Mouse (Mus musculus) limb, embryonic 12.5 days (tissue): Measurements from ENCODE around the gene Ankrd17. TPM values are rescaled to one million over a fixed set of nuclear protein-coding genes. Genes with fewer than 3 reads are reported as not detected.
A peak's percentile ranks its signal among the peaks of the same experiment; 100 is the strongest.

Source experiments
- ATAC-seq: fragments of 200-750 bp; cut with Nextera tagmentation; 2 replicates; pipeline ENCODE4 v1.8.0; 2017; ENCODE audit warnings: low read depth, moderate TSS enrichment; ENCODE audit not compliant: insufficient number of reproducible peaks, insufficient read depth, low FRiP score, low TSS enrichment
- H3K27ac ChIP-seq: fragments of 300-500 bp; sonication (generic); 2 replicates; pipeline ENCODE4 v1.5.1; 2016; ENCODE audit warnings: mild to moderate bottlenecking, moderate library complexity
- H3K27me3 ChIP-seq: fragments of 300-500 bp; sonication (generic); 2 replicates; pipeline ENCODE4 v1.6.1; 2016; ENCODE audit warnings: mild to moderate bottlenecking, moderate library complexity
- H3K36me3 ChIP-seq: fragments of 300-500 bp; sonication (generic); 2 replicates; pipeline ENCODE4 v1.6.1; 2016; ENCODE audit warnings: mild to moderate bottlenecking, moderate library complexity
- H3K4me1 ChIP-seq: fragments of 300-500 bp; sonication (generic); replicated peaks from 2 replicates; pipeline ENCODE4 v1.6.1; 2016
- H3K4me2 ChIP-seq: fragments of 300-500 bp; sonication (generic); 2 replicates; pipeline ENCODE4 v1.6.1; 2016; ENCODE audit warnings: mild to moderate bottlenecking, moderate library complexity
- H3K4me3 ChIP-seq: fragments of 300-500 bp; sonication (generic); replicated peaks from 2 replicates; pipeline ENCODE4 v1.5.1; 2016; ENCODE audit warnings: mild to moderate bottlenecking
- H3K9ac ChIP-seq: fragments of 300-500 bp; sonication (generic); replicated peaks from 2 replicates; pipeline ENCODE4 v1.6.1; 2016; ENCODE audit warnings: mild to moderate bottlenecking, moderate library complexity
- H3K9me3 ChIP-seq: fragments of 300-500 bp; sonication (generic); 2 replicates; pipeline ENCODE4 v1.6.1; 2016; ENCODE audit warnings: mild to moderate bottlenecking, moderate library complexity
- WGBS: fragments of 180-500 bp; shearing (Covaris S2); methylation state at CpG from one replicate; pipeline ENCODE4 v1.1.7; 2016; 5-methylcytosine and 5-hydroxymethylcytosine counted together
- polyA plus RNA-seq: library from polyadenylated mRNA; unstranded; fragments of >200 nt; fragmentation: Nextera tagmentation; extraction: Ambion mirVana; gene quantifications from 2 replicates; pipeline ENCODE4 v1.2.1, GENCODE M21; 2016

The Ankrd17 gene
- polyA plus RNA-seq = 26.6 and 30.4 TPM in 2 replicates

- H3K4me2 ChIP-seq = peak within 1 kb of the TSS; percentile 73
- no peaks in the 10 kb centered on the region for H3K27me3 ChIP-seq
- H3K9ac ChIP-seq = peak within 1 kb of the TSS; percentile 98
- WGBS = under 1% methylated on average over 71 of the region's 104 CpGs
- H3K27ac ChIP-seq = peak within 1 kb of the TSS; percentile 100
- peak within 1 kb of the TSS; percentile 94 for H3K4me3 ChIP-seq
- no peaks in the 10 kb centered on the region for H3K36me3 ChIP-seq
- peaks cover 20% of the 10 kb centered on the region for H3K4me1 ChIP-seq
- peak; percentile 94 for ATAC-seq
- H3K9me3 ChIP-seq = no peaks in the 10 kb centered on the region
Measured at GRCm38 (mm10) chr5:90366121-90367066, at the start of gene Ankrd17. TSS of gene Ankrd17 (minus strand) at chr5:90366577.

DNA sequence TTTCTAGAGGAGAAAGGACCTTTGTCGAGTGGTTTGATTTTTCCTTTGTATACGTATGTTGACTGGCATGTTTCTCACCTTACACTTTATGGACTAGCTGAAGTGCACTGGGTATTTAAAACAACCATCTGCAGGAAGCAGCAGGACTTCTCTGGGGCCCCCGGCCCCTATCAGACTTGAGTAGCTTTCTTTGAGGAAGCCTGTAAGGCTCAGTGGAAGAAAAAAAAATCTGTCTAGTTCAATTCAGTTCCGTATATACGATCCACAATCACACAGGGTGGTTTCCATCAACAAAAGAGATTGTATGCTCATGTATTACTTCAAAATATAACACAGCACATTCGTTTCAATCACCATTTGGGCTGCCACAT lies 48.5 kb upstream of the Ankrd17 start:
- no peaks in the 10 kb centered on the region for H3K9me3 ChIP-seq
- H3K4me1 ChIP-seq = peaks cover 4% of the 10 kb centered on the region; the same call in 1 of the 2 replicates
- H3K27ac ChIP-seq = no peak overlapping the region
- 49% methylated on average over 6 of the region's 6 CpGs for WGBS
- H3K4me2 ChIP-seq = no peak overlapping the region
- ATAC-seq = no peak
- H3K36me3 ChIP-seq = no peaks in the 10 kb centered on the region
- H3K27me3 ChIP-seq = no peaks in the 10 kb centered on the region
- no peak overlapping the region for H3K9ac ChIP-seq
- H3K4me3 ChIP-seq = no peak overlapping the region

- no peaks in the 10 kb centered on the region for H3K27me3 ChIP-seq
- H3K36me3 ChIP-seq = no peaks in the 10 kb centered on the region
- H3K4me3 ChIP-seq = no peak overlapping the region
- no peak for ATAC-seq
- WGBS = 85% methylated on average over 8 of the region's 8 CpGs
- H3K9me3 ChIP-seq = no peaks in the 10 kb centered on the region
- H3K4me1 ChIP-seq = peaks cover 4% of the 10 kb centered on the region; the same call in 1 of the 2 replicates
- H3K4me2 ChIP-seq = no peak overlapping the region
- H3K27ac ChIP-seq = no peak overlapping the region
- no peak overlapping the region for H3K9ac ChIP-seq
Measured at GRCm38 (mm10) chr5:90414142-90414924, 48.0 kb upstream of the Ankrd17 start.

DNA sequence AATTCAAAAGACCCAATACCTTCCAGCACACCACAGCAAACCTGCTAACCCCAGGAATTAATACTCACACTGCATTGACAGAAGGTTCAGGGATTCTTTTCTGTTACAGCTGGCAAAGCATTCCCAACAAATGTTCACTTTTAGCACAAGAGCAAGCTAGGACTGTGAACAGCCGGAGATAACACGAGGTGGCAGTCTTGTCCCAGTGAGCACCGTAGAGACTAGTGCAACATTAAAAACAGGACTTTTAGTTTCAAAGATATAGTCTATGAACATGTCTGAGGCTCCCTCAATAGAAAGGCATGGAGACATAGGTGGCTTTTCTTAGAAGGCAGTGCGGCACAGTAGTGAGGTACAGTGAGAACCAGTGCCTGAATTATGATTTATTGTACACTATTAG lies 38.8 kb upstream of the Ankrd17 start:
- ATAC-seq = no peak
- no peak overlapping the region for H3K9ac ChIP-seq
- H3K4me2 ChIP-seq = no peak overlapping the region
- H3K4me1 ChIP-seq = no peaks in the 10 kb centered on the region
- 86% methylated on average over 4 of the region's 4 CpGs for WGBS
- no peak overlapping the region for H3K4me3 ChIP-seq
- no peaks in the 10 kb centered on the region for H3K9me3 ChIP-seq
- no peak overlapping the region for H3K27ac ChIP-seq
- H3K27me3 ChIP-seq = no peaks in the 10 kb centered on the region
- H3K36me3 ChIP-seq = no peaks in the 10 kb centered on the region

DNA sequence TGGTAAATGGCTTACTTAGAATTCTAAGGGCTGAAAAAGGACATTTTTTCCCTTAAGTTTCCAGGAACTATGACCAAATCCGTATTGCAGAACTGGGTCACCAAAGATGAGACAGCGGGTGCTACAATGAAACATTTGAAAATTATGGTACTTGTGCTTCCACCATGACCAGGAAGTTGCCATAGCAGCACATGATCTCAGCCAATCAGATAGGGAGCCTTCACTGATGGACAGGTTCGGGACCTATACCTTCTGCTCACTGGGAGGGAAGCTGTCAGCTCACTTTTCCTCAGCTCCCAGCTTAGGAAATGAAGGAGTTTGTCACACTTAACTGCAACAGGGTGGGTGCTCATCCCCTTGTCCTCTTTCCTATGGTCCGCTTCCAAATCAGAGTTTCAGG lies 30.4 kb upstream of the Ankrd17 start:
- H3K4me3 ChIP-seq = no peak overlapping the region
- H3K27me3 ChIP-seq = no peaks in the 10 kb centered on the region
- no peak overlapping the region for H3K27ac ChIP-seq
- no peaks in the 10 kb centered on the region for H3K36me3 ChIP-seq
- ATAC-seq = no peak
- no peaks in the 10 kb centered on the region for H3K4me1 ChIP-seq
- WGBS = 92% methylated on average over 4 of the region's 4 CpGs
- no peaks in the 10 kb centered on the region for H3K9me3 ChIP-seq
- H3K4me2 ChIP-seq = no peak overlapping the region
- no peak overlapping the region for H3K9ac ChIP-seq

DNA sequence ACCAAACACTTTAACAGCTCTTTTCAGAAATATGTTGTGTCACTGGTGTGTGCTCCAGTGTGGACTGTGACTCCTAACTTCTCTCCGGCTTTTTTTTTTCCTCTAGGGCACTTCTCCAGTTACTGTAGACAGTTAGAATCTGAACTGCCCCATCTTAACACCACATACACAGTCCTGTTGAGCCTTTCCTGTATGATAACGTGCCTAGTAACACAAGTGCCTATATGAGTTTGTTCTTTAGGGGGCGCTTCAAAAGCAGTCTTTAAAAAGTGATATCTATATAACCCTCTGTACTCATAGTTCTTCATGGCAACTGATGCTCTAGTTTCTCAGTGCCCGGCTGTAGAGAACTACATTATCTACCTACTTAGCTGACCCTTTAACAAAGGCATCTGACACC lies 27.9 kb upstream of the Ankrd17 start:
- no peak overlapping the region for H3K9ac ChIP-seq
- H3K9me3 ChIP-seq = no peaks in the 10 kb centered on the region
- H3K4me3 ChIP-seq = no peak overlapping the region
- WGBS = 77% methylated on average over 4 of the region's 4 CpGs
- ATAC-seq = no peak
- H3K27ac ChIP-seq = no peak overlapping the region
- no peak overlapping the region for H3K4me2 ChIP-seq
- no peaks in the 10 kb centered on the region for H3K4me1 ChIP-seq
- no peaks in the 10 kb centered on the region for H3K27me3 ChIP-seq
- no peaks in the 10 kb centered on the region for H3K36me3 ChIP-seq

- no peaks in the 10 kb centered on the region for H3K9me3 ChIP-seq
- no peaks in the 10 kb centered on the region for H3K4me1 ChIP-seq
- H3K4me2 ChIP-seq = no peak overlapping the region
- no peak overlapping the region for H3K4me3 ChIP-seq
- WGBS = 68% methylated on average over 5 of the region's 5 CpGs
- no peak overlapping the region for H3K27ac ChIP-seq
- H3K27me3 ChIP-seq = no peaks in the 10 kb centered on the region
- H3K36me3 ChIP-seq = no peaks in the 10 kb centered on the region
- no peak for ATAC-seq
- no peak overlapping the region for H3K9ac ChIP-seq
Measured at GRCm38 (mm10) chr5:90393764-90394163, 27.4 kb upstream of the Ankrd17 start.

DNA sequence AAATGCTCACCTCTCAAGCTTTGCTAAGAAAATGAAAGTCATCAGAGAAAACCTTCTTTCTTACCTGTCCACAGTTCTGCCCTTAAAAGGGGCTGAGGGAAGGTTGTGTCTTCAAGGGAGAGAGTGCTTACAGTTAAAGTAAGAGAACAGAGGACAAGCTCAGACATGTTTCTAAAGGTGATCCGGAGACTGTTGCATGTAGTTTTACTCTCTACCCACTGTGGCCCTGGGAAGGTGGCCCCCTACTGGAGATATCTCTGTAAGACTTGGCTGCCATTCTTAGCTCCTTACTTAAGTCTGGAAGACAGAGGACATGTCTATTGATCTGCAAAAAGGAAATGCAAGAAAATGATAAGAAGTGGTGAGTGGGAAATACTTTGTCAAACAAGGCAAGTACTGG lies 16.7 kb upstream of the Ankrd17 start:
- Histone ChIP-seq H3K4me1 (no peaks in the 10 kb centered on the region), H3K36me3 (no peaks in the 10 kb centered on the region), H3K9ac (no peak overlapping the region), H3K27ac (no peak overlapping the region), H3K4me3 (no peak overlapping the region), H3K9me3 (no peaks in the 10 kb centered on the region), H3K27me3 (no peaks in the 10 kb centered on the region), H3K4me2 (no peak overlapping the region)
- WGBS = 53% methylated on average over 1 of the region's 1 CpGs
- no peak for ATAC-seq

- no peak for ATAC-seq
- Histone ChIP-seq H3K4me2 (no peak overlapping the region), H3K27ac (no peak overlapping the region), H3K36me3 (no peaks in the 10 kb centered on the region), H3K4me1 (no peaks in the 10 kb centered on the region), H3K4me3 (no peak overlapping the region), H3K9ac (no peak overlapping the region), H3K27me3 (no peaks in the 10 kb centered on the region), H3K9me3 (no peaks in the 10 kb centered on the region)
- 77% methylated on average over 4 of the region's 4 CpGs for WGBS
Measured at GRCm38 (mm10) chr5:90381458-90381857, 15.1 kb upstream of the Ankrd17 start.

DNA sequence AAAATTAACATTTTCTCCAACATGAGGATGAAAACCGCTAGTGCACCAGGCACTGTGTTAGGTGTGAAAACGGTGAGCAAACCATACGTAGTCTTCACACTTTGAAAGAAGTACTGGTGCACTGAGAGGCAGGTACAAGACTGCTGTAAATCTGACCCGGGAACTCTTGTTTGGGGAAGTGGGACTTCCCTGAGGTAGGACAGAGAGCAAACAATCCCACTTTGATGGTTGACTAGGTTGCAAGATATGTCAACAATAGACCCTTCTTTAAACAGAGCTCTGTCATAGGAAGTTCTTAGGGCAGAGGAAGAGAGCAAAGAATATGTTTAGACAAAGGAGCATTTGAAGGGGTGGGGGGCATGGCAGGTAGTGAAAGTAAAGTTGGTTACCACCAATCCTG lies 7.3 kb upstream of the Ankrd17 start:
- Histone ChIP-seq H3K27me3 (no peaks in the 10 kb centered on the region), H3K9me3 (no peaks in the 10 kb centered on the region)
- 94% methylated on average over 4 of the region's 4 CpGs for WGBS

GRCm38 (mm10) chr5:90370401-90370800 lies 4.0 kb upstream of the Ankrd17 start:
- 85% methylated on average over 5 of the region's 5 CpGs for whole genome bisulfite sequencing
- Histone ChIP-seq H3K27ac (no peak overlapping the region), H3K4me3 (no peak overlapping the region)

More for the DNA sequence above, 7.3 kb upstream of the Ankrd17 start:
- no peak overlapping the region for H3K4me3 ChIP-seq
- H3K4me2 ChIP-seq = no peak overlapping the region
- no peak overlapping the region for H3K9ac ChIP-seq
- H3K27ac ChIP-seq = no peak overlapping the region
- ATAC-seq = no peak
- H3K36me3 ChIP-seq = no peaks in the 10 kb centered on the region
- H3K4me1 ChIP-seq = no peaks in the 10 kb centered on the region

More at GRCm38 (mm10) chr5:90370401-90370800, 4.0 kb upstream of the Ankrd17 start:
- Histone ChIP-seq H3K4me1 (peaks cover 5% of the 10 kb centered on the region; the same call in 1 of the 2 replicates), H3K9ac (no peak overlapping the region), H3K36me3 (no peaks in the 10 kb centered on the region), H3K4me2 (no peak overlapping the region), H3K27me3 (no peaks in the 10 kb centered on the region), H3K9me3 (no peaks in the 10 kb centered on the region)
- ATAC-seq = no peak
